Mouse (Mus musculus): ENCODE data around the gene Exph5. TPM values are rescaled to one million over a fixed set of nuclear protein-coding genes. Genes with fewer than 3 reads are reported as not detected.

Gene Exph5
- total RNA-seq, 2 experiments from 2014 or later, result 0.68 to 1.8 TPM

- DNase-seq (ENCODE audit: low spot score in 2 of 2), result no peak
Observed at GRCm38 (mm10) chr9:53404050-53404752, 102.7 kb downstream of the Exph5 start.

GRCm38 (mm10) chr9:53404753-53405722, 103.6 kb downstream of the Exph5 start:
- DNase-seq (ENCODE audit: low spot score in 2 of 2), result peak; percentile 49 to 51

GRCm38 (mm10) chr9:53408548-53408947, 107.1 kb downstream of the Exph5 start:
- no peak for DNase-seq (ENCODE audit: low spot score in 2 of 2)

- DNase-seq (ENCODE audit: low spot score in 2 of 2), result no peak
Observed at GRCm38 (mm10) chr9:53408953-53409361, 107.5 kb downstream of the Exph5 start.

- no peak for DNase-seq (ENCODE audit: low spot score in 2 of 2)
Observed at GRCm38 (mm10) chr9:53409427-53409826, 108.0 kb downstream of the Exph5 start.

- DNase-seq (ENCODE audit: low spot score in 2 of 2), result no peak
Observed at GRCm38 (mm10) chr9:53422133-53422896, 120.8 kb downstream of the Exph5 start.

GRCm38 (mm10) chr9:53426726-53427125, 125.3 kb downstream of the Exph5 start:
- no peak for DNase-seq (ENCODE audit: low spot score in 2 of 2)

Small RNA genes within 50 kb of the gene (microRNA-seq; reads per million reads assigned to microRNA genes)
- not detected for gene Mir130c

Other genes starting within 250 kb of the Exph5 start
- gene Ddx10, start 53.6 kb upstream of the Exph5 start, total RNA-seq (2021), result 10 to 100 TPM; 23.5 to 26.9 TPM
- gene Kdelc2, start 82.4 kb downstream of the Exph5 start, total RNA-seq (2021), result 10 to 100 TPM; 23.3 to 25.1 TPM
- 1 to 10 TPM; 1.9 to 2.3 TPM for gene 4930550C14Rik, start 100.7 kb downstream of the Exph5 start, total RNA-seq (2021)
- gene Atm, start 235.1 kb downstream of the Exph5 start, total RNA-seq (2021), result 10 to 100 TPM; 17.4 to 20.9 TPM
- gene Npat, start 235.4 kb downstream of the Exph5 start, total RNA-seq (2021), result 10 to 100 TPM; 21.3 to 24.4 TPM